Mouse (Mus musculus) myocyte (in vitro differentiated cells): ENCODE data around the gene Myom1.

Experiments used
- CEBPB ChIP-seq: IDR thresholded peaks from 2 replicates; pipeline ENCODE4 v1.6.1; 2011; ENCODE audit warnings: mild to moderate bottlenecking, moderate library complexity; ENCODE audit not compliant: poor library complexity, insufficient read depth, severe bottlenecking
- E2F4 ChIP-seq: IDR thresholded peaks from one replicate; pipeline ENCODE4 v1.6.1; 2011; ENCODE audit warnings: mild to moderate bottlenecking, control low read depth, moderate library complexity; ENCODE audit not compliant: insufficient read depth
- MAX ChIP-seq: IDR thresholded peaks from one replicate; pipeline ENCODE4 v1.6.1; 2011; ENCODE audit warnings: low read depth, mild to moderate bottlenecking, control low read depth
- MYOD1 ChIP-seq, 3 experiments: IDR thresholded peaks; one replicate each; pipeline ENCODE4 v1.6.1; 2011; ENCODE audit warnings: control low read depth in 2 of 3, low read depth in 2 of 3, mild to moderate bottlenecking in 2 of 3, moderate library complexity in 1 of 3; ENCODE audit not compliant: insufficient read length in 2 of 3, control insufficient read depth in 1 of 3
- MYOG ChIP-seq, 3 experiments: IDR thresholded peaks; one replicate each; pipeline ENCODE4 v1.6.1; 2011; ENCODE audit warnings: control low read depth in 2 of 3, low read depth in 2 of 3, mild to moderate bottlenecking in 2 of 3; ENCODE audit not compliant: insufficient read length in 2 of 3, control insufficient read depth in 1 of 3, insufficient read depth in 1 of 3
- POLR2A ChIP-seq: IDR thresholded peaks from one replicate; pipeline ENCODE4 v1.6.1; 2011; ENCODE audit warnings: low read depth, mild to moderate bottlenecking, control low read depth, moderate library complexity; ENCODE audit not compliant: insufficient read length
- POLR2AphosphoS2 ChIP-seq: IDR thresholded peaks from one replicate; pipeline ENCODE4 v1.6.1; 2011; ENCODE audit warnings: low read depth, control low read depth; ENCODE audit not compliant: insufficient read length
- SRF ChIP-seq: IDR thresholded peaks from one replicate; pipeline ENCODE4 v1.6.1; 2011; ENCODE audit warnings: low read depth; ENCODE audit not compliant: control insufficient read depth, insufficient read length
- TCF12 ChIP-seq: IDR thresholded peaks from one replicate; pipeline ENCODE4 v1.6.1; 2011; ENCODE audit warnings: mild to moderate bottlenecking, control low read depth; ENCODE audit not compliant: poor library complexity, insufficient read depth, severe bottlenecking
- TCF3 ChIP-seq: IDR thresholded peaks from one replicate; pipeline ENCODE4 v1.6.1; 2011; ENCODE audit warnings: low read depth, control low read depth; ENCODE audit not compliant: insufficient read length
- USF1 ChIP-seq: IDR thresholded peaks from one replicate; pipeline ENCODE4 v1.6.1; 2011; ENCODE audit warnings: low read depth, mild to moderate bottlenecking, control low read depth, moderate library complexity

DNA sequence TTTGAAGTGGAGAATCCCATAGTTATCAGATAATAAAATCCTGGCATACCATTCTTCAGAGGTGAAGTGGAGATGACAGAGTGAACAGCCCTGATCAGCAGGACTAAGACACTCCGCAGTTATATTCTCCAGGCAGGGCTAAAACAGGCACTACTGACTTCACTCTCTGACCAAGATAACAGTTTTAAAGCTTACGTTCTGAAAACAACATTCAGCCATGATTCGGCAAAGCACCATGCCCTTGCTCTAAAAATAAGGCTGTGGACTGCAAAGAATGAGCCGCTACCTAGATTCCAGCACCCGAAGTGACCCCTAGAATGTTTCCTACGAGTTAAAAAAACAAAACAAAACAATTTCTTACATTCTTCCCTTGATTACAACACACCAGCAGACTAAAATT is 4.6 kb upstream of the Myom1 start:
- no peak for TF ChIP-seq POLR2A
- TF ChIP-seq E2F4, result no peak
- TF ChIP-seq MAX, result no peak
- TF ChIP-seq MYOG (IDR thresholded peaks at IDR 0.05; ENCODE audit: control insufficient read depth in 1 of 3, insufficient read depth in 1 of 3, insufficient read length in 2 of 3, low read depth in 2 of 3), result no peak
- TF ChIP-seq CEBPB, result no peak
- no peak for TF ChIP-seq USF1
- TF ChIP-seq TCF3, result no peak
- TF ChIP-seq POLR2AphosphoS2, result no peak
- no peak for TF ChIP-seq TCF12
- no peak for TF ChIP-seq SRF
- no peak for TF ChIP-seq MYOD1 (IDR thresholded peaks at IDR 0.05; ENCODE audit: control insufficient read depth in 1 of 3, insufficient read length in 2 of 3, low read depth in 2 of 3)
